Mouse (Mus musculus) brain, adult 2 months (tissue): Measurements from ENCODE around the gene Dusp15.
A peak's percentile ranks its signal among the peaks of the same experiment; 100 is the strongest.

Experiments used
- DNase-seq: peaks from one replicate; pipeline ENCODE4 v3.0.0; 2011; ENCODE audit warnings: low read depth, low spot score

Dusp15 gene

DNA sequence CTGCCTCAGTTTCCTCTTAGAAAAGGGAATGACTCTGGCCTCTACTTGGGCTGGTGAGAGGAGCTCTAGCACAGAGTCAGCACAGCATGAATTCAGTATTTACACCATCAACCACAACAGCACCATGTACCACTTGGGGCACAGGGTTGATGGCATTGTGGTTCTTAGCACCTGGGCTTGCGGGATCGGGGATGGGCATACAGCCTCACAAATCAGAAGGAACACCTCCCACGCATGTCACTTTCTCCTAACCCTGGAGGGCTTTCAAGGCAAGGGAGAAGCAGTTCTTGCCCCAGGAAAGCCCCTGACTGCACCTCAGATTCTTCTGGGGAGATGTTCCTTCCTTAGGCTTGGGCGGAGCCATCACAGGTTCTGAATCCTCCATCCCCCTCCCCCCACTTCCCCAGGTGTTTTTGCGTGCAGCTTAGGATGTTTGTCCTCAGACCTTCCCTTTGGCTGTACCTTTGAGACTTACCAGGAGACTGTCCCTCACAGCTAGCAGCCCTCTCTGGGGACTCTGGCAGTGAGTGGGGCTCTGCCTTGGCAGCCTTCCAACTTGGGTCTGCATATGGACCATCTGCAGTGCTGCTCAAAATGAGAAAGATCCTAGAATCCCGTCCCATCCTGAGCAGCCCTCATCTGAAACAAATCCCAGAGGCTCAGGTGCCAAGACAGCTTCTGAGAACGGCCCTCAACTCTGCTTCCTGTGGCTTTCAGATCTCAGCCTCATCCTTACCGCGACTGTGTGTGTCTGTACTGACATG is 45.0 kb downstream of the Dusp15 start:
- DNase-seq, result no peak

DNA sequence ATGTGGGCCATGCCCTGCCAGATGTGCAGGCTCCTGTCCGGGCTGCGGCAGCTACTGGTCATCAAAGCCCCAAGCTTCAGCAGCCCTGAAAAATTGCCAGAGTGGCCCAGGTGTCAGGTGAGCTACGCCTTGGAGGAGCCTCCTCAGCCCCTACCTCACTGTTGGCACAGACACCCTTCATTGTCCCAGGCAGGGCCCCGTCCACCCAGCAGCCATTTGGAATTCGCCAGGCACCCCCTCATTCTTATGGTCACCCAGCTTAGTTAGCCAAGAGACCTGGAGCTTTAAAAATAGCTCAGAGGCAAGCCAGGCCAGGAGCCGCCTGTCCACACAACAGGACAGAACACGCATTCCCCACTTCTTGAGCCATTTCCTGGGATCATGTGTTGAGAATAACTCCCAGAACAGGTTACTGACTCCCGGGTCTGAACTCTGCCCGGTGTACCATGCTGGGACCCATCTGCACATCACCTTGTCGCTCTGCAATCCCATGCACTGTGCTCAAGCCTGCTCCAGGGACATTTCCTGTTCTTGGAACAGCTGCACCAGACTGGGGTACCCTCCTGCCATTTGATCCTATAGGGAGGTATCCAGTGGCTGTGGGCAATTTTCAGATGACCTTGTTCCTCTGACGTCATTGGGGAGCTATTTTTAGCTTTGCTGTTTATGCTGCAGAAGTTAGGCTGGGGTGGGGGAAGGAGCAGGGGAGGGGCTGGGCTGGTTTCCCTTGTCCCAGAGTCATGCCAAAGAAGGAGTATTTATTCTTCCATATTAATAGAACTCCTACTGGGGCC is 46.3 kb downstream of the Dusp15 start:
- DNase-seq, result no peak

DNA sequence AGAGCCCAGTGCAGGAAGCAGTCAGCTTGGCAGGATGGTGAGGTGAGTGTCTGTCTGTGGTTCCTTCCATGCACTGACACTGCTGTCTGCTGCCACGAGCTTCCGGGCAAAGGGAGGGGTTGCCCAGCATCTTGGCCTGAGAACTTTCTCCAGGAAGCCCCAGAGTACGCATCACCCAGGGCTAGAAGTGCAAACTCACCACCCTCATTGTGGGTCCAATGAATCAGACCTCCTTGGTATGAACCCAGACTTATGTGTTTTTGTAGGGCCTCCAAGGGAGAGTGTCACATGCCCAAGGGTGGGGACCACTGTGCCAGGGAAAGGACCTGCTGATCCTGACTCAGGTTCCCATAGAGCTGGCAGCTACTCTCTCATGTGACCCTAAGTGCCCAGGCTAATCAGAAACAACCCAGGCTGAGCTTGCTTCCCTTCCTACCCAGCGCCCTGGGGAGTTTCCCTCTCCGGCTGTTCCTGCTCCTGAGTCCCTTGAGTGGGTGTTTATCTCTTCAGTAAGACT is 47.3 kb downstream of the Dusp15 start:
- no peak for DNase-seq

DNA sequence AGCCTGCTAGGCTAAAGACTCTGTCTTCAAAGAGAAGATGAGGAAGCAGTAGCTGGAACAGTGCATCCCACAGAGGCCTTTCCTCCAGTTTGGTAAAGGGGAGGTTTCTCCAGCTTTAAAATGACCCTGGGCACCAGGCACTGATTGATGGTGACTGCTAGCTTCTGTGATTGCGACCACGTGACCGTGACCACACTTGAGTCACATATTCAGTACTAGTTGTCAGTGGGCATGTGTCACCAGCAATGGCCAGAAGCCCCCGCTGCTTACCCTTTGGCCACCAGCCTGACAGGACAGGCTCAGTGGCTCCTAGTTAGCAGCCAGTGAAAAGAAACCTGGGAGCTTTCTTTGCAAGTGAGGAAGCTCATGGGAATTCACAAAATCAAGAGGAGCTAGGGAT is 47.9 kb downstream of the Dusp15 start:
- no peak for DNase-seq

DNA sequence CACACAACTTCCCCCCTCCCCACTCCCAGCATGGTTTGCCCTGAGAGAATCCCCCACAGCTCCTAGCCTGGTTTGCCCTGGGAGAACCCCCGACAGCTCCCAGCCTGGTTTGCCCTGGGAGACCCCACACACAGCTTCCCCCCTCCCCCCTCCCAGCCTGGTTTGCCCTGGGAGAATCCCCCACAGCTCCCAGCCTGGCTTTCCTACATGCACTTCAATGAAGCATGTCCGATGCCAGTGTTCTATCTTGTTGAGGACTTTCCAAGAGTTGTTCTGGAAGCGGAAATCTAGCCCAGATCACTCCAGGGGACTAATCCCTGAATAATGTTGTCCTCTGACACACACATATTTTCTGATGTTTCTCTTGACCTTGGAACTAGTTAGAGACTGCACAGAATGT is 48.8 kb downstream of the Dusp15 start:
- DNase-seq, result peak; percentile 25

DNA sequence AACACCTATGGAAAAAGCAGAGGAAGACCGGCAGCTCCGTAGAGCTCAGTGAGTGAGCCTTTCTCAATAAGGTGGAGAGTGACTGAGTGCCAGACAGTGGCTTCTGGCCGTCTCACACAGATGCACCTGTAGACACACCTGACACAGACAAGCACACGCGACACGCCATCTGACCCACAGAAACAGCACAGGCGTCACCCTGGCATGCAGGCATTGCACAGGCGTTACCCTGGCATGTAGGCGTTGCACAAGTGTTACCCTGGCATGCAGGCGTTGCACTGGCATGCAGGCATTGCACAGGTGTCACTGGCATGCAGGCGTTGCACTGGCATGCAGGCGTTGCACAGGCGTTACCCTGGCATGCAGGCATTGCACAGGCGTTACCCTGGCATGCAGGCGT is 50.2 kb downstream of the Dusp15 start:
- no peak for DNase-seq

DNA sequence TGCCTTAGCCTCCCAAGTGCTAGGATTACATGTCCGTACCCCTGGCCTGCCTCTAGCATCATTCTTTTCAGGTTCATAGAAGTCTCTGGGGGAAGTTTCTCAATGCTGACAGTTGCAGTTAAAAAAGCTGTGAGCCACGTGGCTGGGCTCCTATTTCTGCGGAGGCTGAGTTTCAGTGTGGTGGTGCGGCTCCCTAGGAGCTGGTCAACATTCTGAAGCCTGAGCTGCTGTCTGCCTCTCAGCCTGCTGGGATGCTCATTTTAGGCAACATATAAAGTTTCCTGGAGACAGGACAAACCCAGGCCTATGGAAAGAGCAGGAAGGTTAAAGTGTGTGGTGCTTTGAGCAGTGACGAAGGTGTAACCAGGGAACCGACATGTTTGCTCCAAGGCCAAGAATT is 52.5 kb downstream of the Dusp15 start:
- no peak for DNase-seq

DNA sequence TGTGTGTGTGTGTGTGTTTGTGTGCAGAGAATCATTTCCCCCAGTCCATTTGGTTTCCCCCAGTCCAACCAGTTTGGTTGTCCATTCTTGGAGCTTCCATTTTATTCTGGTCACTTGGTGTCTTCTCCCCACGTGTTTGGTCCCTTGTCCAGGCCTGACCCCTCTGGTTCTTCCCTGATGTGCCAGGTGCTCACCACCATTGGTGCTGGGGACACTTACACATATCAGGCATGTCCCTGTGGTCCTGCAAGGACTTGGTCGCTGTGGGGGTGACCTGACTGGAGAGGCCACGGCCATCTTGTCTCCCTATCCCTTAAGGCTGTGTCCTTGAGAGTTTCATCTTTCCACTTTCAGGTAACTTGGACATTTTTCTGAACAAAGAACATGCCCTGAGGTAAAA is 54.6 kb downstream of the Dusp15 start:
- no peak for DNase-seq

DNA sequence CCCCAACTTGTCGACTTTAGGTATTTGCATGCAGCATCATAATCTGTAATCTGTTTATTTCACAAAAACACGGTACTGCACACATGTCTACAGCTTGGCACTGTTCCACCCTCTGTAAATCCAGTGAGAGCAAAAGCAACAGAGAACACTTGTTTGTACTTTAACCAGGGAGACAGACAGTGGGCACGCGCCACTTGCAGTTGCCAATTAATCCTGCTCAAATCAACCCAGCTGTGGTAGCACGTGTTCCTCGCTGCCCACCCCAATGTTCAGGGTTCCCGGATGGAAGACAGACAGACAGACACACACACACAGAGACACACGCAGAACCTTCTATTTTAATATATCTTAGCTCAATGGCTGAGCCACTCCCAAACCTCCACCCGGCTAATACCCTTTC is 55.7 kb downstream of the Dusp15 start:
- DNase-seq, result no peak
